Comparison of ENCODE assay signal across 8 mouse cellular contexts in genomic region chr4:95048021-95048730, GRCm38 (mm10). TPM values are rescaled to one million over a fixed set of nuclear protein-coding genes. Genes with fewer than 3 reads are reported as not detected.
A peak's percentile ranks its signal among the peaks of the same experiment; 100 is the strongest.
DNase-seq lines count a peak whose midpoint lies in the region; ATAC-seq and TF ChIP-seq lines count a peak whose summit lies in the region.

No protein-coding gene starts in this region.

- H3K27ac ChIP-seq in gastrocnemius, adult 2 months, result peak overlapping the region; percentile 99
- no peak overlapping the region for H3K27ac ChIP-seq in ES-E14 (ENCODE audit: insufficient read depth, low read depth, low read length, poor library complexity, severe bottlenecking)
- no peak overlapping the region for H3K27ac ChIP-seq in forebrain, postnatal 0 days (ENCODE audit: low read depth, low read length)
- H3K27ac ChIP-seq in midbrain, embryonic 11.5 days (ENCODE audit: low read depth, low read length), result no peak overlapping the region
- no peak overlapping the region for H3K27ac ChIP-seq in cerebellum, adult 2 months (ENCODE audit: insufficient read depth, low read length)

- peak; percentile 26 for DNase-seq in gastrocnemius, adult 2 months
- DNase-seq in gastrocnemius, postnatal 14 days, result no peak
- DNase-seq in ES-E14 (ENCODE audit: low read depth, low spot score), result no peak
- no peak for DNase-seq in forebrain, postnatal 0 days
- DNase-seq in midbrain, embryonic 11.5 days (ENCODE audit: low spot score, missing footprints), result peak; percentile 87
- DNase-seq in left cerebral cortex, postnatal 14 days (ENCODE audit: low spot score in 2 of 2), result no peak
- DNase-seq in cerebellum, adult 2 months, result no peak

- no peaks in the 10 kb centered on the region for H3K36me3 ChIP-seq in ES-E14 (ENCODE audit: control insufficient read depth, insufficient read depth, low read length, poor library complexity, severe bottlenecking)
- H3K36me3 ChIP-seq in forebrain, postnatal 0 days (ENCODE audit: insufficient read depth), result no peaks in the 10 kb centered on the region
- H3K36me3 ChIP-seq in midbrain, embryonic 11.5 days (ENCODE audit: control insufficient read depth, insufficient read depth, low read length), result no peaks in the 10 kb centered on the region

- no peaks in the 10 kb centered on the region for H3K9me3 ChIP-seq in ES-E14 (ENCODE audit: control insufficient read depth, insufficient read depth, low read depth, low read length)
- no peaks in the 10 kb centered on the region for H3K9me3 ChIP-seq in forebrain, postnatal 0 days (ENCODE audit: low read length)
- no peaks in the 10 kb centered on the region for H3K9me3 ChIP-seq in midbrain, embryonic 11.5 days (ENCODE audit: control insufficient read depth, low read length)

- H3K4me1 ChIP-seq in ES-E14 (ENCODE audit: control insufficient read depth in 2 of 2, insufficient read depth in 2 of 2, low read length in 2 of 2, poor library complexity in 1 of 2), result peaks cover 0 to 2% of the 10 kb centered on the region in 2 experiments; a peak in 1 of 4 replicates
- peaks cover 10% of the 10 kb centered on the region; the same call in 1 of the 2 replicates for H3K4me1 ChIP-seq in forebrain, postnatal 0 days (ENCODE audit: insufficient read depth)
- peaks cover 12% of the 10 kb centered on the region for H3K4me1 ChIP-seq in midbrain, embryonic 11.5 days (ENCODE audit: control insufficient read depth, insufficient read depth, low read length)
- H3K4me1 ChIP-seq in cerebellum, adult 2 months (ENCODE audit: control insufficient read depth, insufficient read depth, low read length), result no peaks in the 10 kb centered on the region

- peak overlapping the region; percentile 95 for H3K4me2 ChIP-seq in forebrain, postnatal 0 days (ENCODE audit: low read depth)
- H3K4me2 ChIP-seq in midbrain, embryonic 11.5 days, result peak overlapping the region; percentile 94; the same call in 1 of the 2 replicates

- ATAC-seq in forebrain, postnatal 0 days, result no peak
- no peak for ATAC-seq in midbrain, embryonic 11.5 days (ENCODE audit: low FRiP score)
- ATAC-seq in erythroblast, adult 5-6 weeks (replicated peaks; ENCODE audit: low FRiP score, poor library complexity, severe bottlenecking), result no peak

- peak overlapping the region; percentile 85 for H3K4me3 ChIP-seq in gastrocnemius, adult 2 months
- H3K4me3 ChIP-seq in ES-E14 (ENCODE audit: insufficient read depth in 1 of 2, low read depth in 1 of 2, low read length in 2 of 2, poor library complexity in 1 of 2, severe bottlenecking in 1 of 2), result no peak overlapping the region
- peak overlapping the region; percentile 73; the same call in 1 of the 2 replicates for H3K4me3 ChIP-seq in forebrain, postnatal 0 days (ENCODE audit: low read depth, low read length)
- no peak overlapping the region for H3K4me3 ChIP-seq in midbrain, embryonic 11.5 days (ENCODE audit: low read depth, low read length)
- no peak overlapping the region for H3K4me3 ChIP-seq in cerebellum, adult 2 months (replicated peaks; ENCODE audit: insufficient read depth, low read depth, low read length)

- no peak for TF ChIP-seq POLR2A in cerebellum, adult 2 months (IDR thresholded peaks at IDR 0.05; ENCODE audit: borderline replicate concordance, insufficient read depth, low read length)

- no peaks in the 10 kb centered on the region for H3K27me3 ChIP-seq in forebrain, postnatal 0 days (ENCODE audit: insufficient read depth, low read length)
- no peaks in the 10 kb centered on the region for H3K27me3 ChIP-seq in midbrain, embryonic 11.5 days (ENCODE audit: control insufficient read depth, insufficient read depth, low read length)
- no peaks in the 10 kb centered on the region for H3K27me3 ChIP-seq in cerebellum, adult 2 months (ENCODE audit: control insufficient read depth, insufficient read depth, low read length)

- intact Hi-C loops in gastrocnemius, adult 2 months (cut with DNase I), result loop anchor here (1.0 kb wide), 1 partner anchor 39 kb away; no protein-coding TSS in a partner anchor
- intact Hi-C loops in gastrocnemius, postnatal 14 days (cut with DNase I; ENCODE audit: low total_unique reads), result loop anchor here (5.0 kb wide), 1 partner anchor 36 kb away; no protein-coding TSS in a partner anchor
- intact Hi-C loops in left cerebral cortex, postnatal 14 days (cut with DNase I), result no loop called here

- no peak for TF ChIP-seq CTCF in gastrocnemius, adult 2 months (IDR thresholded peaks at IDR 0.05)
- no peak for TF ChIP-seq CTCF in forebrain, postnatal 0 days (IDR thresholded peaks at IDR 0.05; ENCODE audit: low read depth)
- no peak for TF ChIP-seq CTCF in cerebellum, adult 2 months (IDR thresholded peaks at IDR 0.05; ENCODE audit: borderline replicate concordance, insufficient read depth, low read depth, low read length)

- WGBS in forebrain, postnatal 0 days, result 16% methylated on average over 5 of the region's 5 CpGs
- 43% methylated on average over 5 of the region's 5 CpGs for WGBS in midbrain, embryonic 11.5 days
- 53% methylated on average over 5 of the region's 5 CpGs for WGBS in cerebellum, adult 2 months

- no peak overlapping the region for H3K9ac ChIP-seq in ES-E14 (ENCODE audit: insufficient read depth, low read depth, low read length, poor library complexity, severe bottlenecking)
- H3K9ac ChIP-seq in forebrain, postnatal 0 days, result no peak overlapping the region
- H3K9ac ChIP-seq in midbrain, embryonic 11.5 days (ENCODE audit: low read length), result no peak overlapping the region

- in situ Hi-C loops in ES-E14 (cut with MboI; ENCODE audit: low sequenced_read_pairs in 2 of 2, unreplicated experiment in 2 of 2), result no loop called here

TF ChIP-seq in ES-E14, 5 proteins besides CTCF, POLR2A, EP300 and RAD21:
- no peak for TF ChIP-seq ZC3H11A (IDR thresholded peaks at IDR 0.05; ENCODE audit: borderline replicate concordance, low read depth, low read length)
- peak; percentile 83 for TF ChIP-seq MAFK (IDR thresholded peaks at IDR 0.05; ENCODE audit: insufficient read depth, low read depth, low read length)

RNA-seq across cellular contexts. Expression of gene Jun, which starts 3.8 kb away (rescaled TPM):
- 10 to 100 TPM; 41.1 to 59.2 TPM for total RNA-seq in gastrocnemius, adult 2 months (2021)
- total RNA-seq in gastrocnemius, postnatal 14 days (2021), result 10 to 100 TPM; 37.6 to 54.8 TPM
- total RNA-seq in ES-E14 (2012; rRNA removed), result 9.5 and 16.6 TPM in 2 replicates
- total RNA-seq in forebrain, postnatal 0 days (2014; rRNA removed), result 39.3 and 42.9 TPM in 2 replicates
- 47.0 and 50.1 TPM in 2 replicates for polyA plus RNA-seq in forebrain, postnatal 0 days (2015; fragmentation: Nextera tagmentation; extraction: Ambion mirVana)
- polyA plus RNA-seq in midbrain, embryonic 11.5 days (2014; fragmentation: Nextera tagmentation; extraction: Ambion mirVana), result 26.1 and 29.1 TPM in 2 replicates
- 10 to 100 TPM; 47.1 to 48.6 TPM for total RNA-seq in left cerebral cortex, postnatal 14 days (2021)
- 8.8 and 11.5 TPM in 2 replicates for total RNA-seq in erythroblast, adult 5-6 weeks (2015; ENCODE audit: low replicate concordance)
- total RNA-seq in erythroblast, adult 5-6 weeks (2017; ENCODE audit: low replicate concordance), result 13.4 and 21.8 TPM in 2 replicates
- 50.8 and 59.7 TPM in 2 replicates for polyA plus RNA-seq in cerebellum, adult 2 months (2012; rRNA removed)

Comparison
In these comparisons a context has a peak if more than half of its experiments do, and no peak if none do; other contexts are left out.
1. DNase-seq: peak in gastrocnemius, adult 2 months (single experiment) and midbrain, embryonic 11.5 days (single experiment); none in gastrocnemius, postnatal 14 days (single experiment), ES-E14 (single experiment), forebrain, postnatal 0 days (single experiment), left cerebral cortex, postnatal 14 days (0 of 2) and cerebellum, adult 2 months (0 of 2).
2. H3K4me3 ChIP-seq: peak in gastrocnemius, adult 2 months (single experiment) and forebrain, postnatal 0 days (single experiment); none in ES-E14 (0 of 2), midbrain, embryonic 11.5 days (single experiment) and cerebellum, adult 2 months (single experiment).